Mouse (Mus musculus) ovary, postnatal 36 days (tissue): ENCODE data around the gene Mrpl18.
"Not testable (repeated sequence)": the region's sequence is repeated elsewhere in the genome, so short reads cannot be mapped to it uniquely, and the experiment has no call there.

Source experiments
- DNase-seq: peaks from one replicate; pipeline ENCODE4 v3.0.0; 2022; ENCODE audit warnings: low spot score, mixed read lengths

The Mrpl18 gene

GRCm38 (mm10) chr17:12915881-12916583 lies at the start of gene Mrpl18:
Mrpl18 (minus strand) TSS chr17:12916345.
- DNase-seq: peak; percentile 98

DNA sequence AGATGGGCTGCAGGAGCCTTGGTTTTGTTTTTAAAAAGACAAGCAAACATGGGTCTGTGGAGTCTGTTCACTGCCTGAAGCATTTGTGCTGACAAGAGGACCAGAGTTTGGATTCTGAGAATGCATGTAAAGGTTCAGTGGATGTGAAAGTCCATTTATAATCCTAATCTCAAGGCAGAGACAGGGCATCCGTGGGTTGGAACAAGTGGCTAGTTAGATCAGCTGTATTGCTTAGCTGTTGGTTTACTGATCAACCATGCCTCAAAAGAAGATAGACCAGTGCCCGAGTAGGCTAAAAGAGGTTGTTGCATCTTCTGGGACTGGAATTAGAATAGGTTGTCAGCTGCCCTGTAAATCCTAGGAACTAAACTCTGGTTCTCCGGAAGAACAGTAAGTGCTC lies 47.3 kb upstream of the Mrpl18 start:
- no peak for DNase-seq

DNA sequence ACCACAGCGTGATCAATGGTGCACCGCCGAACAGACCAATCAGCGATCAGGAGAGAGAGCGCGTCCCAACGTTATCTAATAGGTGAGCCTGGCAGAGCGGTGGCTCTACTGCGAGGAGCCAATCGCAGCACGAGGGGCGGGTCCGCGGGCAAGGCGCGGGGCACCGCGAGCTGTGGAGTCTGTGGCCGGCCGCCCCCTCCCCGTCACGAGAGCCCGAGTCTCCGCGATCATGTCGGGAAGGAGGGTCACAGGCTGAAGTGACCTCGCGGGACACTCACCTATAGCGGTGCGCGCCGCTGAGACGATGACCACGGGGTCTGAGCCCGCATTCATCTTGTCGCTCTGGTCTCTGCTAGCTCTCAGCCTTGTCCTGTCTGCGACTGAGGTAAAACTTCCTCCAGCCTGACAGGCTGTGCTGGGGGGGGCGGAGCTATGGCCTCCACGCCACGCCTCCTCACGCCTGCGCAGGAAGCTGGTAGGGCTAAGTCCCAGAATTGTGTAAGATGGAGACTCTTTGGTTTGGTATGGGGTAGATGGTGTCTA lies 44.3 kb upstream of the Mrpl18 start, which contains the start of gene Acat2:
Gene Acat2, minus strand, starts transcription at position 417 of the 543 bp plus-strand sequence.
- DNase-seq: peak; percentile 92

- DNase-seq: not testable (repeated sequence)
Observed at GRCm38 (mm10) chr17:12959377-12959776, 43.2 kb upstream of the Mrpl18 start.

GRCm38 (mm10) chr17:12956664-12957063 lies 40.5 kb upstream of the Mrpl18 start:
- DNase-seq: no peak

- no peak for DNase-seq
Observed at GRCm38 (mm10) chr17:12949669-12950068, 33.5 kb upstream of the Mrpl18 start.

GRCm38 (mm10) chr17:12942459-12943162 lies 26.5 kb upstream of the Mrpl18 start:
- DNase-seq: no peak

DNA sequence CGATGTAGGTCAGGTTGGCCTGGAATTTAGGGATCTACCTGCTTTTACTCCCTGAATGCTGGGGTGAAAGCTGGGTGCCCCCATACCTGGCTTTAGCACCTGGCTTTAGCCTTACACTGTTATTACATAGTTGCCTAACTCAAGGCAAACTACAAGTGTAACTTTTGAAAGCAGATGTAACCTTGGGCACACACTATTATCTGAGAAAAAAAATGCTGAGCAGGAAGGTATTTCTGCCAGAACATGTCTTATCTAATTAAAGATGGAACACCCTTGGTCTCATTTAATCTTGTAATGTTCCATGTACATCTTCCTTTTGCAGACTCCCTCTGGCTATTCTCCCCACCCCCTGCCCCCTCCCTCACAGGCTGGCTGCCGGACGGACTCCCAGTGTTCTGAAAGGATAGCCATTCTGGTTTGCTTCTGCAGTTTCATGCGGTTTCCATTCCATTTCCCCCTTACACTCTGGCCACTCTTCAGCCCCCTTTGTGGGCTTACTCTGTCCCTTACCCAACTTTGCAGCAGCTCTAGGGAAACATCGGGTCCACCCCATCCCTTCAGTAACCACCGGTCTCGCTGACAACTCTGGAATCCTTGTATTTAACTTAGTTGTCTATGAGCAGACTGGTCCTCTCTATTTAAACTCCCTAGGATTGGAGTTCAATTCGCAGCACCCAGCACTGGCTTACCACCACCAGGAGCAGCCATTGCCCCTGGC lies 25.6 kb upstream of the Mrpl18 start:
- DNase-seq: no peak

DNA sequence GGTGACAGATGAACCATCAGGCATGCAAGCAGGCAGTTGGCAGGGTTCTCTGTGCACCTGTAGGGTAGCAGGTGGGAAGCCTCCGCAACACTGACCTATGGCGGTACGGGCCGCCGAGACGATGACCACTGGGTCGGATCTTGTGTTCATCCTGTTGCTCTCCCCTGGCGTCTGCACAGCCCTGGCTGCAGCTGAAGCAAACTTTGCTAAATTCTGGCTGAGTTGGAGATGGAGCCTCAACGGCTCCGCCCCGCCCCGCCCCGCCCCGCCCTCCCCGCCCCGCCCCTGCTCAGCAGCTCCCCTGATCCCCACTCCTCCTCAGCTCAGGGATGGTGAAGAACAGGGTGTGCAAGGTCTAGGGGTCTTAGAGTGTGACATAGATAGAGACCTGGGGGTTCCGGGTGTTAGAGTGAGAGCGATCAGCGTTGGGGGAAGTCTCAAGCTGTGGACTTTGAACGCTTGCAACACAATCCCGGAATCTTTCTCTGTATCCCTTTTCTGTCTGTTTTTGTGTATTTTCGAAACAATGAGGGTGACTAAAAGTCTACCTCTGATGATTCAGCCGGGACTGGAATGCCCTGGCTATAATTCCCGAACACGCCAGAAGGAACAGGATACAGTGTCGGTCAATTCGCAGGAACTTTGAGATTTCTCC lies 24.1 kb upstream of the Mrpl18 start, which contains the start of gene Acat3:
Gene Acat3, minus strand, starts transcription at position 450 of the 655 bp plus-strand sequence.
- no peak for DNase-seq

- DNase-seq: not testable (repeated sequence)
Observed at GRCm38 (mm10) chr17:12939377-12940148, 23.4 kb upstream of the Mrpl18 start.

DNA sequence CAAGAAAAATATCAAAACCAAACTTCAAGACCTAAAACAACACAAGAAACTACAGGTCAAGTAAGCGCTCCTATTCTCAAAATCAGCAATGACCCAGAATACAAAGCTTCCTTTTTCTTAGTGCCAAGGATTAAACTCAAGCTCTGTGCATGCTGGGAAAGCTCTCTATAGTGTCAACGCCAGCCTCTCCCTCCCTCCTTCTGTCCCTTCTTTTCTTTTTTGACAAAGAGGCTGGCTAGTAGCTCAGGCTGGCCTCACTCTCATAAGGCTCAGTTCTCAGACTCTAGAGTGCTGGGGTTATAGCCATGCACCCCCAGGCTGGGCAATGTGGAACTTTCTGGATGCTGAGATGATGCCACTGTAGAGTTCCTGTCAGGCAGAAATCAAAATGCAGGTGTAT lies 21.9 kb upstream of the Mrpl18 start:
- no peak for DNase-seq

DNA sequence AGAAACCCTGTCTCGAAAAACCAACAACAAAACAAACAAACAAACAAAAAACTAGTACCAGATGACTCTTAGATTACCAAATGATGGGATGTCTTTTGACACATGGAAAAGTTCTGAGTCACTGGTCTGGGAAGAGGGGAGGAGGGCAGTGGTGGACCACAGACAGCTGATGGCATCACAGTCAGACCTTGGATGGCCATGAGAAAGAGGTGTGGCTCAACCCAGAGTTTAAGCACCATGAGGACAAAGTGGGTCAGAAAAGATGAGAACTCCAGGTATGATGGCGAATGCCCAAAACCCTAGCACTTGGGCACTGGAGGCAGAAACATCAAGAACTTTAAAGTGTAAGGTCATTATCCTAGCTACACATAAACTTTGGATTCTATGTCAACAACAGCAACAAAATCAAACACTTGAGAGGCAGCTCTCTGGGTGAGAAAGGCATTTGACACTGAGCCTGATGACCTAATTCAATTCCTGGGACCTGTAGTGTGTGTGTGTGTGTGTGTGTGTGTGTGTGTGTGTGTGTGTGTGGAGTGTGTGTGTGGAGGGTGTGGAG lies 21.3 kb upstream of the Mrpl18 start:
- no peak for DNase-seq

DNA sequence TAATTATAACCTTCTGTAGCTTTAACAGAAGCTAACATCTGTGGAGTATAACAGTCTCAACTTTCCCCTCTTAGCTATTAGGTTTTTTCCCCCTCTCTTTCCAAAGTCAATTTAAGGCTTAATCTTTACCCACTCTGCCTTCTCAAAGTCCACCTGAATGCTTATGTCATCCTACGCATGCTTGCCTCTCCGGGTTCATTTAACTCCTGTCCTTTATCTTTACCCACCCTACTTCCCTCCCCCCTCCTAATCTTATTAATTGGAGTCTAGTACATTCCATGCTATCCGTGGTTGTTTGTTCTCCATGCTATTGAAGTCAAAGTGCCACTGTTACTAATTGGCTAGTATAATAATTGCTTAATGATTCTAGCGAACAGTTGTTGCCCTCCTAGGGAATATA lies 19.6 kb upstream of the Mrpl18 start:
- DNase-seq: no peak

GRCm38 (mm10) chr17:12931576-12931975 lies 15.4 kb upstream of the Mrpl18 start:
- DNase-seq: peak; percentile 4

DNA sequence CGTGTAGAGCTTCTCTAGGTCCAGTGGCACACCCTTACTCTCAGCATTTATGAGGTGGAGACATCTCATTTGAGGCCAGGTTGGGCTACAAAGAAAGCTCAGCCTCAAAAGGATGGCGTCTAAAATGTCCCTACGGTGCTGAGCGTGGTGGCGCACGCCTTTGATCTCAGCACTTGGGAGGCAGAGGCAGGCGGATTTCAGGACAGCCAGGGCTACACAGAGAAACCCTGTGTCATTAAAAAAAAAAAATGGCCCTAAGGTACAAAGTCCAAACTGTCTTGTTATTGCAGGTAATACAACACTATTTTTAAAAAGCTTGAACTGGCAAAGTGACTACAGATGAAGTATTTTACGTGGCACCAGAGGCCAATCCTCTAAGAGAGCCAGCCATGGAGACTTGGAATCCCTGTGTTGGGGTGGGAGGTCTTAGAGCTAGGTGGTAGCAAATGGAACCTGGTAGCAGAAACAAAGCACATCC lies 9.6 kb upstream of the Mrpl18 start:
- DNase-seq: no peak

- no peak for DNase-seq
Observed at GRCm38 (mm10) chr17:12925001-12925400, 8.9 kb upstream of the Mrpl18 start.

DNA sequence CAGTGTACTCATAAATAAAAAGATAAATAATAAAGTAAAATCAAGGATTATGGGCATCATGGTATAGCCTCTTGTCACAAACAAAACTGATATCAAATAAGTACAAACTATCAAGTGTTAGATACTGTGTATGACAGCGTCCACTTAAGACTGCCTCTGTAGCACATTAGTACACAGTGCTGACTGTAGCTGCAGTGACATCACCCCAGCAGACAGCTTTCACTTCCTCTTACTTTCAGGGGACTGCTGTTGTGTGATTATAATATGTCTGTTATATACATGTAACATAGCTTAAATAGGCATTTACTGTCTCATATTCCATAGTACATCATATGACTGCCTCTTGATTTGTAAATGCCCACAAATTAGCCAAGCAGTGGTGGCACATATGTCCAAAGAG lies 4.9 kb upstream of the Mrpl18 start:
- no peak for DNase-seq

GRCm38 (mm10) chr17:12916588-12917380 lies 639 bp upstream of the Mrpl18 start:
- DNase-seq: no peak

DNA sequence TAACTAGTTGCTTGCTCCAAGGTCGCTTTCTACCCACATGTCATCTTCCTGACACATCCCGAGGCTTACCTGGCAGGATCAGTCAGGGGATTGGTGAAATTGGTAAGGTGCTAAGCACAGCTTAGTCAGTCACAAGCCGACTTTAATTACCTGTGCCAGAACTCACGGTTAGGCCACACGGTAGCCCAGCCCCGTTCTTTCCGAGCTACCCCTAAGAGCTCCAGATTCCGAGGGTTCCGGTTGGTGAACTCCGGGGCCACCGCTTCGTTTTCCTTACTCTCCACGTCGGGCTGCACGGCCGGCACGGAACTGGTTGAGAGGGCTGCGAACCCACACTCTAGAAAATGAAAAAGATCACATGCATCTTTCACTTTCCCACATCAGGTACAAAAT lies 661 bp downstream of the Mrpl18 start, which contains the start of gene Tcp1:
Gene Tcp1, plus strand, starts transcription at position 214 of the 393 bp plus-strand sequence.
- no peak for DNase-seq

GRCm38 (mm10) chr17:12910391-12910790 lies 5.8 kb downstream of the Mrpl18 start:
- DNase-seq: no peak
